Mouse (Mus musculus) midbrain, embryonic 13.5 days (tissue): Measurements from ENCODE around the gene Proz. TPM values are rescaled to one million over a fixed set of nuclear protein-coding genes. Genes with fewer than 3 reads are reported as not detected.

ENCODE experiments used
- ATAC-seq: fragments of 200-750 bp; cut with Nextera tagmentation; 2 replicates; pipeline ENCODE4 v1.8.0; 2017; ENCODE audit warnings: mild to moderate bottlenecking, moderate TSS enrichment, moderate library complexity
- H3K27ac ChIP-seq: fragments of 300-500 bp; sonication (generic); 2 replicates; pipeline ENCODE4 v1.5.1; 2015; ENCODE audit warnings: inconsistent platforms, mild to moderate bottlenecking, moderate library complexity
- H3K27me3 ChIP-seq: fragments of 300-500 bp; sonication (generic); 2 replicates; pipeline ENCODE4 v1.6.1; 2015; ENCODE audit warnings: mild to moderate bottlenecking, inconsistent platforms
- H3K36me3 ChIP-seq: fragments of 300-500 bp; sonication (generic); 2 replicates; pipeline ENCODE4 v1.6.1; 2015; ENCODE audit warnings: mild to moderate bottlenecking, inconsistent platforms
- H3K4me1 ChIP-seq: fragments of 300-500 bp; sonication (generic); replicated peaks from 2 replicates; pipeline ENCODE4 v1.6.1; 2015; ENCODE audit warnings: inconsistent platforms
- H3K4me2 ChIP-seq: fragments of 300-500 bp; sonication (generic); replicated peaks from 2 replicates; pipeline ENCODE4 v1.6.1; 2015; ENCODE audit warnings: moderate library complexity, mild to moderate bottlenecking, inconsistent platforms
- H3K4me3 ChIP-seq: fragments of 300-500 bp; sonication (generic); replicated peaks from 2 replicates; pipeline ENCODE4 v1.5.1; 2015; ENCODE audit warnings: mild to moderate bottlenecking, inconsistent platforms
- H3K9ac ChIP-seq: fragments of 300-500 bp; sonication (generic); replicated peaks from 2 replicates; pipeline ENCODE4 v1.6.1; 2015; ENCODE audit warnings: mild to moderate bottlenecking, inconsistent platforms
- H3K9me3 ChIP-seq: fragments of 300-500 bp; sonication (generic); 2 replicates; pipeline ENCODE4 v1.6.1; 2016; ENCODE audit warnings: mild to moderate bottlenecking, inconsistent platforms
- WGBS: fragments of 180-500 bp; shearing (Covaris S2); methylation state at CpG from one replicate; pipeline ENCODE4 v1.1.7; 2015; 5-methylcytosine and 5-hydroxymethylcytosine counted together
- polyA plus RNA-seq: library from polyadenylated mRNA; unstranded; fragments of >200 nt; fragmentation: Nextera tagmentation; extraction: Ambion mirVana; gene quantifications from 2 replicates; pipeline ENCODE4 v1.2.1, GENCODE M21; 2015

Gene Proz
- 1.00 and 1.2 TPM in 2 replicates for polyA plus RNA-seq

- H3K27ac ChIP-seq, result no peak within 1 kb of the TSS
- 84% methylated on average over 17 of the region's 17 CpGs for WGBS
- H3K4me1 ChIP-seq, result no peaks in the 10 kb centered on the region
- ATAC-seq, result no peak
- no peak within 1 kb of the TSS for H3K9ac ChIP-seq
- H3K4me3 ChIP-seq, result no peak within 1 kb of the TSS
- no peaks in the 10 kb centered on the region for H3K9me3 ChIP-seq
- no peaks in the 10 kb centered on the region for H3K27me3 ChIP-seq
- H3K4me2 ChIP-seq, result no peak within 1 kb of the TSS
- H3K36me3 ChIP-seq, result no peaks in the 10 kb centered on the region
These were observed at the start of gene Proz for GRCm38 (mm10) chr8:13060441-13061150. Proz (plus strand) TSS chr8:13060914.

- Histone ChIP-seq H3K4me1 (no peaks in the 10 kb centered on the region), H3K27me3 (no peaks in the 10 kb centered on the region), H3K9me3 (no peaks in the 10 kb centered on the region), H3K36me3 (peaks cover 68% of the 10 kb centered on the region), H3K9ac (no peak overlapping the region), H3K4me2 (no peak overlapping the region), H3K27ac (no peak overlapping the region), H3K4me3 (no peak overlapping the region)
- ATAC-seq, result no peak
- 70% methylated on average over 4 of the region's 4 CpGs for WGBS
These were observed 41.2 kb upstream of the Proz start for GRCm38 (mm10) chr8:13019560-13019959.

- Histone ChIP-seq H3K27ac (no peak overlapping the region), H3K9ac (no peak overlapping the region), H3K4me2 (no peak overlapping the region), H3K27me3 (no peaks in the 10 kb centered on the region), H3K4me3 (no peak overlapping the region), H3K36me3 (peaks cover 50% of the 10 kb centered on the region), H3K9me3 (no peaks in the 10 kb centered on the region), H3K4me1 (no peaks in the 10 kb centered on the region)
- 95% methylated on average over 8 of the region's 8 CpGs for WGBS
- ATAC-seq, result no peak
These were observed 38.9 kb upstream of the Proz start for GRCm38 (mm10) chr8:13021830-13022229.

- 75% methylated on average over 10 of the region's 10 CpGs for WGBS
- Histone ChIP-seq H3K9me3 (no peaks in the 10 kb centered on the region), H3K27me3 (no peaks in the 10 kb centered on the region), H3K4me3 (no peak within 1 kb of the TSS), H3K27ac (no peak within 1 kb of the TSS), H3K4me1 (no peaks in the 10 kb centered on the region), H3K4me2 (no peak within 1 kb of the TSS), H3K9ac (no peak within 1 kb of the TSS), H3K36me3 (peaks cover 13% of the 10 kb centered on the region)
- ATAC-seq, result no peak
These were observed 35.1 kb upstream of the Proz start, which contains the start of gene F7 for GRCm38 (mm10) chr8:13025487-13026224. F7 (plus strand) TSS chr8:13026034.

GRCm38 (mm10) chr8:13027615-13028014, 33.1 kb upstream of the Proz start:
- no peaks in the 10 kb centered on the region for H3K9me3 ChIP-seq
- H3K4me3 ChIP-seq, result no peak overlapping the region
- 90% methylated on average over 5 of the region's 5 CpGs for WGBS

GRCm38 (mm10) chr8:13028482-13028881, 32.2 kb upstream of the Proz start:
- Histone ChIP-seq H3K4me2 (no peak overlapping the region), H3K9ac (no peak overlapping the region), H3K4me1 (no peaks in the 10 kb centered on the region), H3K9me3 (no peaks in the 10 kb centered on the region), H3K4me3 (no peak overlapping the region), H3K27ac (no peak overlapping the region), H3K36me3 (0 out of 2 replicates have a peak, but pooled peaks cover 4% of the 10 kb centered on the region), H3K27me3 (no peaks in the 10 kb centered on the region)
- 81% methylated on average over 5 of the region's 5 CpGs for WGBS
- no peak for ATAC-seq

More at GRCm38 (mm10) chr8:13027615-13028014, 33.1 kb upstream of the Proz start:
- no peaks in the 10 kb centered on the region for H3K4me1 ChIP-seq
- H3K27me3 ChIP-seq, result no peaks in the 10 kb centered on the region
- no peak overlapping the region for H3K27ac ChIP-seq
- H3K4me2 ChIP-seq, result no peak overlapping the region
- H3K36me3 ChIP-seq, result 0 out of 2 replicates have a peak, but pooled peaks cover 4% of the 10 kb centered on the region
- ATAC-seq, result no peak
- no peak overlapping the region for H3K9ac ChIP-seq

- no peak overlapping the region for H3K9ac ChIP-seq
- H3K4me3 ChIP-seq, result no peak overlapping the region
- H3K36me3 ChIP-seq, result no peaks in the 10 kb centered on the region
- H3K27me3 ChIP-seq, result no peaks in the 10 kb centered on the region
- no peaks in the 10 kb centered on the region for H3K4me1 ChIP-seq
- H3K4me2 ChIP-seq, result no peak overlapping the region
- no peak for ATAC-seq
- no peak overlapping the region for H3K27ac ChIP-seq
- no peaks in the 10 kb centered on the region for H3K9me3 ChIP-seq
- 92% methylated on average over 10 of the region's 10 CpGs for WGBS
These were observed 24.3 kb upstream of the Proz start for GRCm38 (mm10) chr8:13036346-13036812.

GRCm38 (mm10) chr8:13037015-13037414, 23.7 kb upstream of the Proz start, which contains the start of gene F10:
F10 (plus strand) TSS chr8:13037308.
- WGBS, result 81% methylated on average over 7 of the region's 7 CpGs
- Histone ChIP-seq H3K9me3 (no peaks in the 10 kb centered on the region), H3K27ac (no peak within 1 kb of the TSS), H3K4me2 (no peak within 1 kb of the TSS), H3K4me3 (no peak within 1 kb of the TSS), H3K27me3 (no peaks in the 10 kb centered on the region), H3K36me3 (no peaks in the 10 kb centered on the region), H3K9ac (no peak within 1 kb of the TSS), H3K4me1 (no peaks in the 10 kb centered on the region)
- ATAC-seq, result no peak

- H3K27ac ChIP-seq, result no peak overlapping the region
- H3K9me3 ChIP-seq, result no peaks in the 10 kb centered on the region
- H3K36me3 ChIP-seq, result no peaks in the 10 kb centered on the region
- WGBS, result 38% methylated on average over 5 of the region's 5 CpGs
- ATAC-seq, result no peak
- no peaks in the 10 kb centered on the region for H3K27me3 ChIP-seq
- no peaks in the 10 kb centered on the region for H3K4me1 ChIP-seq
- no peak overlapping the region for H3K4me2 ChIP-seq
- H3K9ac ChIP-seq, result no peak overlapping the region
- H3K4me3 ChIP-seq, result no peak overlapping the region
These were observed 23.1 kb upstream of the Proz start for GRCm38 (mm10) chr8:13037569-13037968.

GRCm38 (mm10) chr8:13039054-13039453, 21.7 kb upstream of the Proz start:
- H3K4me3 ChIP-seq, result no peak overlapping the region
- H3K9me3 ChIP-seq, result no peaks in the 10 kb centered on the region
- H3K4me2 ChIP-seq, result no peak overlapping the region
- no peaks in the 10 kb centered on the region for H3K36me3 ChIP-seq
- no peak overlapping the region for H3K27ac ChIP-seq
- WGBS, result 77% methylated on average over 6 of the region's 6 CpGs
- H3K9ac ChIP-seq, result no peak overlapping the region
- no peak for ATAC-seq
- no peaks in the 10 kb centered on the region for H3K4me1 ChIP-seq
- H3K27me3 ChIP-seq, result no peaks in the 10 kb centered on the region

- H3K27ac ChIP-seq, result no peak overlapping the region
- H3K9ac ChIP-seq, result no peak overlapping the region
- no peaks in the 10 kb centered on the region for H3K4me1 ChIP-seq
- H3K27me3 ChIP-seq, result no peaks in the 10 kb centered on the region
- no peaks in the 10 kb centered on the region for H3K9me3 ChIP-seq
- no peak overlapping the region for H3K4me3 ChIP-seq
- ATAC-seq, result no peak
- no peak overlapping the region for H3K4me2 ChIP-seq
- WGBS, result 82% methylated on average over 4 of the region's 4 CpGs
- H3K36me3 ChIP-seq, result no peaks in the 10 kb centered on the region
These were observed 19.3 kb upstream of the Proz start for GRCm38 (mm10) chr8:13041459-13041858.

GRCm38 (mm10) chr8:13047652-13048051, 13.1 kb upstream of the Proz start:
- Histone ChIP-seq H3K36me3 (no peaks in the 10 kb centered on the region), H3K9me3 (no peaks in the 10 kb centered on the region), H3K27me3 (no peaks in the 10 kb centered on the region), H3K9ac (no peak overlapping the region), H3K4me1 (no peaks in the 10 kb centered on the region), H3K4me2 (no peak overlapping the region), H3K4me3 (no peak overlapping the region), H3K27ac (no peak overlapping the region)
- 56% methylated on average over 5 of the region's 5 CpGs for WGBS
- no peak for ATAC-seq
